Mouse (Mus musculus): ENCODE results near the gene Ccdc160. TPM values are rescaled to one million over a fixed set of nuclear protein-coding genes. Genes with fewer than 3 reads are reported as not detected.

Ccdc160 gene
- polyA plus RNA-seq, 1 experiment from 2014 or later = 0.41 TPM

GRCm38 (mm10) chrX:52797031-52797625 lies 6.1 kb downstream of the Ccdc160 start:
- no peak for ATAC-seq (replicated peaks; ENCODE audit: extremely low read depth, insufficient read depth, low FRiP score)
- WGBS = 56% methylated on average over 9 of the region's 9 CpGs
- Histone ChIP-seq H3K9ac (ENCODE audit: low read length) (no peak overlapping the region), H3K36me3 (ENCODE audit: control insufficient read depth, insufficient read depth) (no peaks in the 10 kb centered on the region), H3K4me2 (ENCODE audit: low read depth, low read length) (no peak overlapping the region), H3K9me3 (replicated peaks; ENCODE audit: control insufficient read depth, low read length) (no peaks in the 10 kb centered on the region), H3K4me3 (ENCODE audit: low read length) (no peak overlapping the region), H3K27me3 (ENCODE audit: control insufficient read depth, insufficient read depth, low read length) (no peaks in the 10 kb centered on the region), H3K27ac (ENCODE audit: low read length) (no peak overlapping the region), H3K4me1 (ENCODE audit: control insufficient read depth, insufficient read depth, low read length) (no peaks in the 10 kb centered on the region)

GRCm38 (mm10) chrX:52798255-52798654 lies 7.3 kb downstream of the Ccdc160 start:
- Histone ChIP-seq H3K4me2 (ENCODE audit: low read depth, low read length) (no peak overlapping the region), H3K4me3 (ENCODE audit: low read length) (no peak overlapping the region), H3K36me3 (ENCODE audit: control insufficient read depth, insufficient read depth) (no peaks in the 10 kb centered on the region), H3K27me3 (ENCODE audit: control insufficient read depth, insufficient read depth, low read length) (no peaks in the 10 kb centered on the region), H3K4me1 (ENCODE audit: control insufficient read depth, insufficient read depth, low read length) (no peaks in the 10 kb centered on the region), H3K27ac (ENCODE audit: low read length) (no peak overlapping the region), H3K9ac (ENCODE audit: low read length) (no peak overlapping the region), H3K9me3 (replicated peaks; ENCODE audit: control insufficient read depth, low read length) (no peaks in the 10 kb centered on the region)
- ATAC-seq (replicated peaks; ENCODE audit: extremely low read depth, insufficient read depth, low FRiP score) = no peak
- 61% methylated on average over 14 of the region's 14 CpGs for WGBS

GRCm38 (mm10) chrX:52799566-52799965 lies 8.6 kb downstream of the Ccdc160 start:
- H3K4me2 ChIP-seq (ENCODE audit: low read depth, low read length) = no peak overlapping the region
- whole genome bisulfite sequencing = 37% methylated on average over 6 of the region's 6 CpGs
- H3K4me1 ChIP-seq (ENCODE audit: control insufficient read depth, insufficient read depth, low read length) = no peaks in the 10 kb centered on the region
- no peak for ATAC-seq (replicated peaks; ENCODE audit: extremely low read depth, insufficient read depth, low FRiP score)
- H3K4me3 ChIP-seq (ENCODE audit: low read length) = no peak overlapping the region
- no peaks in the 10 kb centered on the region for H3K9me3 ChIP-seq (replicated peaks; ENCODE audit: control insufficient read depth, low read length)
- H3K27ac ChIP-seq (ENCODE audit: low read length) = no peak overlapping the region
- H3K27me3 ChIP-seq (ENCODE audit: control insufficient read depth, insufficient read depth, low read length) = no peaks in the 10 kb centered on the region
- no peaks in the 10 kb centered on the region for H3K36me3 ChIP-seq (ENCODE audit: control insufficient read depth, insufficient read depth)
- no peak overlapping the region for H3K9ac ChIP-seq (ENCODE audit: low read length)

GRCm38 (mm10) chrX:52819338-52819737 lies 28.3 kb downstream of the Ccdc160 start:
- Histone ChIP-seq H3K4me1 (ENCODE audit: control insufficient read depth, insufficient read depth, low read length) (no peaks in the 10 kb centered on the region), H3K27me3 (ENCODE audit: control insufficient read depth, insufficient read depth, low read length) (no peaks in the 10 kb centered on the region), H3K27ac (ENCODE audit: low read length) (no peak overlapping the region), H3K4me2 (ENCODE audit: low read depth, low read length) (no peak overlapping the region), H3K9ac (ENCODE audit: low read length) (no peak overlapping the region), H3K36me3 (ENCODE audit: control insufficient read depth, insufficient read depth) (no peaks in the 10 kb centered on the region), H3K4me3 (ENCODE audit: low read length) (no peak overlapping the region), H3K9me3 (replicated peaks; ENCODE audit: control insufficient read depth, low read length) (0 out of 2 replicates have a peak, but pooled peaks cover 2% of the 10 kb centered on the region)
- WGBS = 23% methylated on average over 3 of the region's 3 CpGs
- no peak for ATAC-seq (replicated peaks; ENCODE audit: extremely low read depth, insufficient read depth, low FRiP score)

MicroRNAs within 50 kb of the gene (microRNA counts, 519-probe panel; counts per million panel counts)
- 4,159 counts per million, percentile 96 among the panel's probes with 10 or more counts for microRNA mmu-miR-106a+mmu-miR-17
- 1,193 counts per million, percentile 6 among the panel's probes with 10 or more counts for microRNA mmu-miR-18b
- not detected for microRNA mmu-miR-363

Small RNA genes within 50 kb of the gene (microRNA-seq; reads per million reads assigned to microRNA genes)
- gene Mir106a (217 reads per million, percentile 63 among the genes with 10 or more reads in this experiment), gene Mir18b (17.7 reads per million, percentile 32 among the genes with 10 or more reads in this experiment), gene Mir19b-2 (2.6 reads per million, percentile 7 among the genes with 10 or more reads in this experiment), gene Mir20b (155 reads per million, percentile 57 among the genes with 10 or more reads in this experiment), gene Mir363 (186 reads per million, percentile 62 among the genes with 10 or more reads in this experiment), gene Mir92-2 (122 reads per million, percentile 54 among the genes with 10 or more reads in this experiment)

Other genes starting within 250 kb of the Ccdc160 start
- gene Gpc3, start 177.2 kb upstream of the Ccdc160 start, polyA plus RNA-seq (2015; fragmentation: Nextera tagmentation; extraction: Ambion mirVana) = 355 and 372 TPM in 2 replicates
- 16.3 and 16.8 TPM in 2 replicates for gene Phf6, start 121.1 kb downstream of the Ccdc160 start, polyA plus RNA-seq (2015; fragmentation: Nextera tagmentation; extraction: Ambion mirVana)
- 216 and 264 TPM in 2 replicates for gene Hprt, start 196.9 kb downstream of the Ccdc160 start, polyA plus RNA-seq (2015; fragmentation: Nextera tagmentation; extraction: Ambion mirVana)

All from heart, embryonic 16.5 days (tissue).